Mouse (Mus musculus): ENCODE measurements around the gene Mrpl12.
"Not testable (repeated sequence)": the region's sequence is repeated elsewhere in the genome, so short reads cannot be mapped to it uniquely, and the experiment has no call there.

The Mrpl12 gene

GRCm38 (mm10) chr11:120507611-120508289, 23.3 kb downstream of the Mrpl12 start:
- CTCF ChIA-PET, result no interaction called here

DNA sequence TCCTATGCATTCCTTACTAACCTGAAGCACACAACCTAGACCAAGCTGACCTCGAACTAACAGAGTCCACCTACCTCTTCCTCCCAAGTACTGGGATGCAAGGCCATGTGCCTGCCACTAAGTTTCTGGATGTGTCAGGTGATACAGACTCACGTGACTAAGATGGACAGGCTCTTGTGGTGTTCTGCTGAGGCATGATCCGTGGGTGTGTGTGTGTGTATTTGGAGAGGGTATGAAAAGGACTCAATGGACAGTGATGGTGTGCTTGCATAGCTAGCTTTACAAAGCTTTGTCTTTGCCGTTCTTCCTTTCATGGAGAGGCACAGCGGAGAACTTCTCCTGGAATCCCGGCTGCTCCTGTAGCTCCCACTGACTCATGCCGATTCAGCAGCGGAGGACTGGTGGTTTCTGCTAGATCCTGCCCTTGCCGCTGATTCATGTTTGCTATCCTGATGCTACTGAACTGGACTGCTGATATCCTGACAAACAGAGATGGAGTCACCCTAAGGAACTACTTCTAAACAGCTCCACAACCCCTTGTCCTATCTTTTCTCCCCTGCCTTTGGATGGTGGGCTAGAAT, 24.0 kb downstream of the Mrpl12 start:
- CTCF ChIA-PET, result no interaction called here

- CTCF ChIA-PET, result interaction anchor here (0.6 to 1.0 kb wide), 2 partner anchors 14 to 533 kb away, joined by 3 to 13 read pairs; no protein-coding TSS in a partner anchor
Observed at GRCm38 (mm10) chr11:120509940-120510339, 25.5 kb downstream of the Mrpl12 start.

DNA sequence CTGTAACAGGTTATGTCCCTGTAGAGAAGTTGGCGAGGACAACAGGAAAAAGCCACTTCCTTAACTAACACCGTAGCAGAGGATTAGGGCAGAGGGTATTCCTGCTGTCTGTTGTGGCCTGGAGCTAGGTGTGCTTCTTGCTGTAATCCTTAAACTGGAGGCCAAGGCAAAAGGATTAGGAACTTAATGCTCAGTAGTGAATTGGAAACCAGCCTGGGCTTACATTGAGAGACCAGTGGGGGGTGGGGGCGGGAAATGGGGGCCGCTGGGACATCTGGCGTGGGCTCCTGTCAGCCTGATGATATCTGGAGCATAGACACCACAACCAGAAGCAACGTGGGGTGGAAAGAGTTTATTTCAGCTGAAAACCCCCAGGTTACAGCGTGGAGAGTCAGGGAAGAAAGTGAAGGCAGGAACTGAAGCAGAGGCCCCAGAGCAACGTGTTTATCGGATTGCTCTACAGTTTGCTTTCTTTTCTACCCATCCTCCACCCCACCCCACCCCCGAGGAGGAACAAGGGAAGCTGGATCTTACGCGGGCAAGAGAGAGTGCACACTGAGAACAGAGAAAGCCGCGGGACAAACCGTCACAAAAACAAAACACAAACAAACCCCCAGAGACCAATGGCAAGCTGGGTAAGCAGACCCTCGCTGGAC, 26.1 kb downstream of the Mrpl12 start:
- CTCF ChIA-PET, result interaction anchor here (0.6 to 1.0 kb wide), 5 partner anchors 8 to 533 kb away, joined by 3 to 13 read pairs (median 4); no protein-coding TSS in a partner anchor

DNA sequence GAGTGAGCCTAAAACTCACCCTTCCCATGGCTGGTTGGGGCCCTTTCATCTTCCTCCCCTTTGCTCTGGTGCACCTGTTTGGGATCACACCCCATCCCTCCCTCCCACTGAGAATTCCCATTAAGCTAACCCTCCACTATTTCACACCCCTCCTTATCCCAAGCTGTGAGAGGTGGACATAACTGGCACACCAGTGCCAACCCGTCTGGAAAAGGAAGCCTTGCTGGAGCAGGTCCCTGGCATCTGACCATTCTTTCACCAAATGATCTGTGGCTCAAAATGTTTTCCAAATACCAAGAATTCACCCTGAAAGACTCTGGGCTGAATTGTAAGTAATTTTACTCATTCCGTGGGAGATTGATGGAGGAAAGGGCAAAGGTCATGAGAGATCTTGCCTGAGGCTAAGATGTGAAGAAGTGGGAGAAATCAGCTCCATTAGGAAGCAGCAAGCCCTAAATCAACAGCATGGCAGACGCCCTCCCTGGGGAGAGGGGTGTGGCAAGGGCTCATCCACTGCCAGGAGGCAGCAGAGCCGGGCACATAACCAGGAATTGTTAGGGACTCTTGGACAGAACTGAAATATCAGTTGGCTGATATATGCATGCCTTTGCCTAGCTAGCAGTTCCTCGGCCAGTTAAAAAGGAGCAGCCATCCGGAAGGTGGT, 28.5 kb downstream of the Mrpl12 start:
- CTCF ChIA-PET, result interaction anchor here (0.5 to 1.5 kb wide), 5 partner anchors 42 to 1245 kb away, joined by 4 to 8 read pairs (median 7); partner anchors contain the start of gene Gaa

DNA sequence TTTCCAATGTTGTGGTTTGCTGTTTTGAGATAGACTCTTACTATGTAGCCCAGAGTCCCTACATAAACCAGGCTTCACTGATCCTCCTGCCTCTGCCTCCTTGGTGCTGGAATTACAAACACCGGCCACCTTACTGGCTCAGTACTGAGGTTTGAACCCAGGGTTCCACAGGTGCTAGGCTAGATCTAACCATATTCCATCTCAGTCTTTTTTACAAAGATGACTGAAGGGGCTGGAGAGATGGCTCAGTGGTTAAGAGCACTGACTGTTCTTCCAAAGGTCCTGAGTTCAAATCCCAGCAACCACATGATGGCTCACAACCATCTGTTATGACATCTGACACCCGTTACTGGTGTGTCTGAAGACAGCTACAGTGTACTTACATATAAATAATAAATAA, 29.8 kb downstream of the Mrpl12 start:
- CTCF ChIA-PET, result not testable (repeated sequence)

- CTCF ChIA-PET, result interaction anchor here (0.5 to 0.7 kb wide), 6 partner anchors 9 to 67 kb away, joined by 3 to 11 read pairs (median 4); partner anchors contain the start of gene Gcgr
Observed at GRCm38 (mm10) chr11:120515611-120516010, 31.2 kb downstream of the Mrpl12 start.

DNA sequence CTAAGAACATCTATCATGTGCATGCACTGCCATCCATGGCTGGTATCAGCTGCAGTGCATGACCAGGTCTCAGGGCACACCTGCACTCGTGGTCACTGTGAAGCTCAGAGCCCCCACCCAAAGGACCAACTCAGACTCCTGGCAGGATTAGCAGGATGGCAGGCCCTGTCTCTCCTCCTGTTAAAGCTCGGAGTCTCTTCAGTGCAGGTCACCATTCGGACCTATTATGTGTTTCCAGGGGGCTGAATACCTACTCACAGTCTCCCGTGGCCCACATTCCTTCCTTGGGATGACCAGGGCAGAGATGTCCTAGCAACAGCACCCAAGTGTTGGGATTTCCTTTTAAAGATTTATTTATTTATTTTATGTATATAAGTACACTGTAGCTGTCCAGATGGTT, 32.7 kb downstream of the Mrpl12 start:
- CTCF ChIA-PET, result no interaction called here

- CTCF ChIA-PET, result interaction anchor here (0.6 kb wide), 1 partner anchor 31 kb away, joined by 4 read pairs; no protein-coding TSS in a partner anchor
Observed at GRCm38 (mm10) chr11:120518027-120518426, 33.6 kb downstream of the Mrpl12 start.

DNA sequence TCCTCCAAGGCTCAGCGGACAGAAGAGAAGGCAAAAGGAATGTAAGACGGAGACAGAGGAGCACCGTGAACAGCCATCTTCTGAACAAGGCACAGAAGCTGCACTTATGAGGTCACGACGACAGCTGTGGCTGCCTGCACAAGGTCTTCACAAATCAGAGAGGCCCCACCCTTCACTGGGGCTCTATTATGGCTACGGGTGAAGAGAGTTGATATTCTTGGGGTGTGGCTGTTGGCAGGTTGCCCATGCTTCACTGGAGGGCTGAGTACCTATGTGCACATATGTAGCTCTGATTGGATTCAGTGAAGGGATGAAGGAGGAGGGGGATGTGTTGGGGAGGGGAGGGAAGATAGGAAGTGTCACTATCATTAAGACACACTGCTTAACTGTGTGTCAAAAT, 34.1 kb downstream of the Mrpl12 start:
- CTCF ChIA-PET, result interaction anchor here (0.6 kb wide), 1 partner anchor 31 kb away, joined by 4 read pairs; no protein-coding TSS in a partner anchor

DNA sequence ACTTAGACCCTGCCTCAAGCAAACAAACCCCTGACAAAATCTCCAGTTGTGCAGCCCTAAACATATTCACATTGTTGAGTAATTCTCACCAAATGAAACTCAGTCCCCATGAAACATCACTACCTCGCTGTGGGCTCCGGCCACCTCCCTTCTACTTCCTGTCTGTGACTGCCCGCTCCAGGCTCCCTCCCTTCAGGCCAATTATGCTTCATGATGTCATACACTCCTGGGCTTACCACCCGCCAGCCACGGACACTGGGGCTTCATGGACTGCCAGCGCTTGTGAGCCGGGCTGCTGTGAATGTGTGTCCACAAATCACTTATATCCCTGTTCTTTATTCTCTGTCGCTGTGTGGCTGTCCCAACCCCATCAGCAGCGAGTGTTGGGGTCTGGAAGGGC, 35.3 kb downstream of the Mrpl12 start:
- CTCF ChIA-PET, result no interaction called here

DNA sequence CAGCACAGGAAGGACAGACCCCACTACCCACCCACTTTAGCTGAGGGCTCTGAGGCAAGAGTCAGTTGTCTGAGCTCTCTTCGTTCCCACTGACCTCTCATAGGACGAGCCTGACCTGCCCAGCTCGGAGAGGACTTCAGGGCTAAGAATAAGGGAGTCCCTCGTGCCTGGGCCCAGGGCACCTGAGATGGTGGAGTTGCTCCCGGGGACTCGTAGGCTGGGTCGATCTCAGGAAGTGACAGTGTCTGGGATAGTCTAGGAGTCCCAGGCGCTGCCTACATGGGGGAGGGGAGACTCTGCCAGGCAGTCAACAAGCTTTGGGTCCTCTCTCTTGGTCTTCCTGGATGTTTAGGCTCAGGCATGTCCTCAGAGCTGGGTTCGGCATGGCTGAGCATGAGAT, 36.1 kb downstream of the Mrpl12 start:
- CTCF ChIA-PET, result no interaction called here

- CTCF ChIA-PET, result no interaction called here
Observed at GRCm38 (mm10) chr11:120520967-120521540, 36.6 kb downstream of the Mrpl12 start.

DNA sequence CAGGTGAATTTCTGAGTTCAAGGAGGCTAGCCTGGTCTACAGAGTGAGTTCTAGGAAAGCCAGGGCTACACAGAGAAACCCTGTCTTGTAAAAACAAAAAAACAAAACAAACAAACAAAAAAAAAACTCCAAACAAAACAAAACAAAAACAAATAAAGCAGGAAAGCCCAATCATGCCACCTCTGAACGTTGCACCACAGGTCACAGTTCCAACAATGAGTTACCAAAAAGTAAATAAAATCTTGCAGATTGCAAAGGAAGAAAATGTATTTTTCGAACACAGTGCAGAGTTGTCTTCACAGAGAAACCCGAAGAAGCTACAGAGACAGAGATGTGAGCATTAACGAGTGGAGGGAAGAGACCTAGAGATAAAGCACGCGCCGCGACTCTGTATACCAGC, 38.2 kb downstream of the Mrpl12 start:
- CTCF ChIA-PET, result no interaction called here

DNA sequence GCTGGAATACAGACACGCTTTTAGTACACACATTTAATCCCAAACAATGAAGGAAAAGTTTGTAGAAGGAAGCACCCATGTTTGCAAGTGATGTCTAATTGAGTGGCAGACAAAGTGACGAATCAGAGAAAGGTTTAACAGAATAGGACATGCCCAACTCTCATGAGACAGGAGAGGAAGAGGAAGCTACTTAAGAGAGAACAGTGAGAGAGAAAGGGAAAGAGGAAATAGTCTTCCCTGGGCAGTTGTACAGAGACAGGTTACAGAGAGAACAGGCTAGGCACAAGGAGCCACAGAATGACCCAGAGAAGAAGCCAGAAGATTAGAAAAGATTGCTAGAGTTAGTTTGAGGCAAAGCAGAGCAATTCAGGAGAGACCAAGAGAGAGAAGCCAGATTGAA, 41.5 kb downstream of the Mrpl12 start:
- CTCF ChIA-PET, result no interaction called here

DNA sequence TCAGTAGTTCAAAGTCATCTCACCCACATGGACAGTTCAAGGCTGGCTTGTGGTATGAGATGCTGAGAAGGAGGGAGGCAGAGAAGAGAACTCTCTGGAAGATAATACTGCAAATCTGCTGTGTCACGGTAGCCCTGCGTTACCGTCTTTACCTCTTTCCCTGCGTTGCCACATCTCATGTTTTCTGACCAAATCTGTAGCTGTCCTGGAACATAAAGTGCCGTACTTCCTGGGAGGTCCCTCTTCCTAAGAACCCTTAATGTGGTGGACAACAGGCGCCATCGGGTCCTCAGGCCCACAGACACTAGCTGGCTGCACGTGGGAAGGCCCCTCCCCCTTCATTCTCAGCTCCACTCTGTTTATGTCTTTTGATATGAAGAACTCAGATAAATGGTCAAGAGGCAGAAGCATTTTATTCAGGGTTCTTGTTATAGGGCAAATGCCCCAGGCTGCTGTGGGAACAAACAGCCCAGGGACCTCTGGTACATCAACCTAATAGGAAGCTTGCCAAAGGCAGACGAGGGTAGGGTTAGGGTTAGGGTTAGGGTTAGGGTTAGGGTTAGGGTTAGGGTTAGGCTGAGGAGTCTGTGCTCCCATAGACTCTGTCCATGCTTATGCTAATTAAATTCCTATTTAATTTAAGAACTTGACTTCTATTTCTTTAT, 43.4 kb downstream of the Mrpl12 start:
- CTCF ChIA-PET, result no interaction called here

DNA sequence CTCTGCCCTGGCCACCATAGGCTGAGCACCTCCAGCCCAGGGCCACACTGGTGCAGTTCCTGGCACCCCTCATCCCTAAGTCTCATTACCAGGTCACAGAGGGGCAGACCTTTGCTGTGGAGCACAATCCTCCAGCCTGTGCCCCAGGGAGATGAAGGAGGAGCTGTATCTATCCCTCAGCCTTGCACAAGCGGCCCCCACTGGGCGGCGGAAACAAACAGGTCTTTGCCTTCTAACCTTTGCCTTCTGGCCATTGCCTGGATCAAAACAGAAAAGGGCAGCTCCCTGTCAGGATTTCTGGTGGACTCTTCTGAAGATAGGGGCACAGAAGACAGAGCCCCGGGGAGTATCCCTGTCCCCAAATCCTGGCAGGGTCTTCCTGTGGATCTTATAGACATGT, 44.5 kb downstream of the Mrpl12 start:
- CTCF ChIA-PET, result no interaction called here

DNA sequence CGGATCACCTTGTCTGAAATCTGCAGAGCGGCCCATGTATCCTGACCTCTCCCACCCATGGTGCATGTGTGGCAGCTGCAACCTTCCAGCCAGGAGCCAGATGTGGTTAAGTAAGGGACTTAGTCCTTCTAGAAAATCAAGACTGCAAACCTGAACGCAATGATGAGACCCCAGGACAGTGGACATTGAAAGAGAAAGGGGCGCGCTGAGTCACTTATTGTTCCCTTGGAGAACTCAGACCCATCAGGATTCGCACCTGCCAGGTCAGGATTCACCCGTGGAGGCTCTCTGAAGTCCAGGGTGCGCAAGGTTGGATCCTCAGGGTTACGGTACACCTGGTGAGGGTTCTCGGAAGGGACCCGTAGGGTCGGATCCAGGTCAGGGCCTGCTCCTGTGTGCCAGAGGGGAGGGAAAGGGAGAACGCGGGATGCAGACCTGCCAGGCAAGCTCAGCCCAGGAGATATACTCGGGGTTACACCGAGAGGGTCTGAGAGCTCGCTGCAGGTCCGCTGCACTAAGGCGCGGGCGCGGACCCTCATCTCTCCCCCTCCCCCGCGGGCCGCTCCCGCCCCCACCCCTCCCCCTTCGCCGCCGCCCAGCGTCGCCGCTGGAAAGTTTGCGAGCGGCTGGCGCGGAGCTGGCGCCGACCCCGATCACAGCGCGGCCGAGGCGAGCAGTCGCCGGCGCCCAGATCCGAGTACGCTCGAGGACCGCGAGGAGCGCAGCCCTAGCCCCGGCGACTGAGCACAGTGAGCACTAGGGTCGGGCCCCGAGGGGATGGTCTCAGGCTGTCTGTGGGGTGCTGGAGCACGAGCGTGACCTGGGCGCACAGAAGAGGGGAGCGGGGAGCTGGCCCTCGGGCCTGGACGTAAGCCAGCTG, 45.9 kb downstream of the Mrpl12 start, which contains the start of gene Gcgr:
TSS of gene Gcgr (plus strand) at position 615 of the 880 bp plus-strand sequence.
- CTCF ChIA-PET, result interaction anchor here (0.7 kb wide), 1 partner anchor 15 kb away, joined by 4 read pairs; no protein-coding TSS in a partner anchor

DNA sequence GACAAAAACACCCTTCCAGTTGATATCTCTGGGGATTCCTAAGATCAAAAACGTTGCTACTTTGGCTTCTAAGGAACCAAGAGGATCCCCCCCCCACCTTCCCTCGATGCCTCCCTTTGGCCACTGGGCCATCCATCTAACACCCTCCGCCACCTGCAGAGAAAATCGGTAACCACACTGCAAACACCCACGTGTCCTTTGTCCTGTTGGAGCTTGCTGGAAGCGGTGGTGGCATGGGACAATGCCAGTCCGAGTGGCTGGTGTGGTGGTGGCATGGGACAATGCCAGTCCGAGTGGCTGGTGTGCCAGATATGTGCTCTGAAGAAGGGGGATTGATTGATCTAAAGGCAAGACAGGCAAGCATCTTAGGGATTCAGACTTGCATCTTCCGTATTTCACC, 47.2 kb downstream of the Mrpl12 start:
- CTCF ChIA-PET, result no interaction called here

DNA sequence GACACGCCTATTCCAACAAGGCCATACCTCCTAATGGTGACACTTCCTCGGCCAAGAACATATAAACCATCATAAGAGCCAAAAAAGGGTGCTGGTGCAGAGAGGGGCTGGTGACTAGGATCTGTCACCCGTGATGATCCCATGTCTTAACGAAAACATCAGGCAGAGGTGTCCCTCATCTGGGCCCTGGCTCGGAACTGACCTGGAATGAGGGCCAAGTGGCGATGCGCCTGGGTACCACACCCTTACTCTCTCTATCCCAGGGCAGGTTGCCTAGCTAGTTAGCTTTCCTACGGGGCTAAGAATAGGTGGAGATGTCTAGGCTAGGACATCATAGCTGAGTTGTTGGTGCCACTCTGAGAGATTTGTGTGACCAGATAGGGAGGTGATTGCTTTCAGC, 49.7 kb downstream of the Mrpl12 start:
- CTCF ChIA-PET, result no interaction called here
